Mouse (Mus musculus): ENCODE measurements around the gene Bmpr1a. TPM values are rescaled to one million over a fixed set of nuclear protein-coding genes. Genes with fewer than 3 reads are reported as not detected.

The Bmpr1a gene
- polyA plus RNA-seq, 1 experiment from 2014 or later = 31.6 TPM

DNA sequence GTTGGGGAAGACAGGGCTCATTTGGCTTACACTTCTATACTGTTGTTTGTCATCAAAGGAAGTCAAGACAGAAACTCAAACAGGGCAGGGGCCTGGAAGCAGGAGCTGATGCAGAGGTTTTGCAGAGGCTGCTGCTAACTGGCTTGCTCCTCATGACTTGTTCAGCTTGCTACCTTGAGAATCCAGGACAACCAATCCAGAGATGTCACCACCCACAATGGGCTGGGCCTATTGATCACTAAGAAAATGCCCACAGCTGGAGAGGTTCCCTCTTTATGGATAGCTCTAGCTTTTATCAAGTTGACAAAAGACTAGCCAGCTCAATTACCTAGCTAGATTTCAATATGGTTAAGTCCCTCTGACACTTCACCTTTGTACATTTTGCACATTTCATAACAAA, 31.6 kb downstream of the Bmpr1a start:
- Histone ChIP-seq H3K9me3 (no peaks in the 10 kb centered on the region), H3K27me3 (ENCODE audit: insufficient read depth, poor library complexity, severe bottlenecking) (no peaks in the 10 kb centered on the region), H3K27ac (no peak overlapping the region), H3K36me3 (no peaks in the 10 kb centered on the region), H3K4me3 (no peak overlapping the region), H3K4me1 (replicated peaks) (no peaks in the 10 kb centered on the region; the same call in 1 of the 2 replicates)
- DNase-seq (ENCODE audit: low spot score) = no peak

DNA sequence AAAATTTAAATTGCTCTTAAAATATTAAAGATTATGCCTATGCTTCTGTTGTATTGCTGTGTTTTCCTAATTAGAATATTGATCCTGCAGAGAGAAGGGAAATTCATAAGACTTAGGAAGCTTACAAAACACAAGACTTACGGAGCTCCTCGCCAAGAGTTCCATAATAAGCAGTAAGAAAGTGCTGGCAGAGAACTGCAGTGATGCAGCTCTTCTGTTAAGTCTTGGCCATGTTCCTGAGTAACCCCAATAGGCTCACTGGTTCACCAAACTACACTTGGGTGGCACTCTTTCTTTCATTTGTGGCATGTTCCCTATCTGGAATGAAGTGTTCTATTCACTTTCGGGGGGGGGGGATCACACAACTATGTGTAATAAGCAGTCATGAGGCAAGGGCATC, 36.9 kb downstream of the Bmpr1a start:
- H3K4me3 ChIP-seq = no peak overlapping the region
- H3K27me3 ChIP-seq (ENCODE audit: insufficient read depth, poor library complexity, severe bottlenecking) = no peaks in the 10 kb centered on the region
- H3K4me1 ChIP-seq (replicated peaks) = no peaks in the 10 kb centered on the region
- 74% methylated on average over 3 of the region's 3 CpGs for WGBS
- DNase-seq (ENCODE audit: low spot score) = no peak
- no peaks in the 10 kb centered on the region for H3K36me3 ChIP-seq
- no peak overlapping the region for H3K27ac ChIP-seq
- no peaks in the 10 kb centered on the region for H3K9me3 ChIP-seq

DNA sequence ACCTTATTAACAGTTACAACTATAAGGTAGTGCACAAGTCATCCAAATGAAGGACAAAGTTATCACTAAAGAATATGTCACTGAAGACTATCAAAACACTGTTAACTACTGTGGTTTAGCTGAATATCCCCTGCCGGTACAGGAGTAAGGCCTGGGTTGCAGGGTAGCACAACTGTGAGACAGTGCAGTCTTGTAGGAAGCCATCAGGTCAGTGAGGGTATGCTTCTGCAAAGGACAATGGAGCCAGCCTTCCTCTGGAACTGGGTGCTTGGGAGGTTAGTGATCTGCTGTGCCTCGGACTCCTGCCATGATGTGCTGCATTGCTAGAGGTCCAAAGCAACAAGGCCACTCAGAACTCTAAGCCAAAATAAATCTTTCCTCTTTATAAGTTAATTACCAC, 43.8 kb downstream of the Bmpr1a start:
- 89% methylated on average over 2 of the region's 2 CpGs for WGBS
- DNase-seq (ENCODE audit: low spot score) = no peak
- H3K36me3 ChIP-seq = peaks cover 53% of the 10 kb centered on the region

DNA sequence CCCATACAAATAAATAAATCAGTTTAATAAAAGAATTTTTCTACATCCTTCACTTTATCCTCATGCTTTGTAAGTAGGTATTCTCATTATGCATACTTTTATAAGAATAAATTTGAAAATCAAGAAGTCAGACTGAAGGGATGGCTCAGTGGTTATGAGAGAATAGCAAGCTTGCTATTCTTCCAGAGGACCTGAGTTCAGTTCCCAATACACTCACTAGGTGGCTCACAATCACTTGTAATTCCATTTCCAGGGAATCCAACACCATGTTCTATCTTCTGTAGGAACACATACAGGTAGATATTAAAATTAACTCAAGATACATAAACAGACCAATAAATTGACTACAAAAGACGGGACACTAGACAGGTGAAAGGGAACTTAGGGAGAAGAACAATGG, 44.3 kb downstream of the Bmpr1a start:
- DNase-seq (ENCODE audit: low spot score) = no peak
- H3K4me3 ChIP-seq = no peak overlapping the region
- peaks cover 9% of the 10 kb centered on the region for H3K4me1 ChIP-seq (replicated peaks)
- H3K27me3 ChIP-seq (ENCODE audit: insufficient read depth, poor library complexity, severe bottlenecking) = no peaks in the 10 kb centered on the region
- no peak overlapping the region for H3K27ac ChIP-seq
- H3K9me3 ChIP-seq = no peaks in the 10 kb centered on the region
- WGBS = 90% methylated on average over 1 of the region's 1 CpGs
- H3K36me3 ChIP-seq = peaks cover 53% of the 10 kb centered on the region

More for the DNA sequence above, 43.8 kb downstream of the Bmpr1a start:
- Histone ChIP-seq H3K4me3 (no peak overlapping the region), H3K9me3 (no peaks in the 10 kb centered on the region), H3K27ac (no peak overlapping the region), H3K4me1 (replicated peaks) (peaks cover 4% of the 10 kb centered on the region), H3K27me3 (ENCODE audit: insufficient read depth, poor library complexity, severe bottlenecking) (no peaks in the 10 kb centered on the region)

DNA sequence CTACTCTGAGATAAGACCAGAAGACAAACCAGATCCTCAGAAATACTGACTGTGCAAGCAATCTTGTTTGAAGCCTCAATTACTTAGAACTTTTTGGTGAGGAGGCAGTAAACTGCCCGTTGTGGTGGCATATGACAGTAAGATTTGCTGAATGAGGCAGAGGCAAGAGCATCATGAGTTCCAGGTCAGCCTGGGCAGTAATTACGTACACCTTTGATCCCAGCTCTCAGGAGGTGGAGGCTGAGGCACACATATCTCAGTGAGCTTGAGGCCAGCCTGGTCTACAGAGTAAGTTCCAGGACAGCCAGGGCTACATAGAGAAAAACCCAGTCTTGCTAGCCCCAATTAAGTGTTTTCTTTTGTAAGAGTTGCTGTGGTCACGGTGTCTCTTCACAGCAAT, 48.9 kb downstream of the Bmpr1a start:
- DNase-seq (ENCODE audit: low spot score) = no peak
- H3K4me1 ChIP-seq (replicated peaks) = peaks cover 34% of the 10 kb centered on the region
- H3K9me3 ChIP-seq = no peaks in the 10 kb centered on the region
- peak overlapping the region; percentile 70 for H3K27ac ChIP-seq
- peaks cover 48% of the 10 kb centered on the region for H3K36me3 ChIP-seq
- H3K4me3 ChIP-seq = no peak overlapping the region
- WGBS = 46% methylated on average over 3 of the region's 3 CpGs
- H3K27me3 ChIP-seq (ENCODE audit: insufficient read depth, poor library complexity, severe bottlenecking) = no peaks in the 10 kb centered on the region

DNA sequence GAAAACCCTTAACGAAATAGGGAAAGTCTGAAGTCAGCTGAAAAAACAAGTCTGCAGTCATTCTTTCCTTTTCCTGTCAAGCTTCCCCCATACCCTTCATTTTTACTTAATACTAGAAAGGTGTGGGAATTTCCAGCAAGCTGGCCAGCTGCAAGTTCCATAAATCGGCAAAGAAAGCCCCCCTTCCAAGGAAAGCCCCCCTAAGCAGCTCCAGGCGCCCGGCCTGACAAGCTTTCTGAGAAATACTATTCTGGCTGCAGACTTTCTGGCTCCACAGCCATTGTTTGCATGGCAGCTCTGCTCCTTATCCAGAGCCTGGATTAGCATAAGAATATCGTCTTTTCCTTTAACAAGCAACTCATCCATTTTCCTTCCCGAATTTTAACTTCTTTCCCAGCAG, 49.5 kb downstream of the Bmpr1a start:
- H3K4me1 ChIP-seq (replicated peaks) = peaks cover 34% of the 10 kb centered on the region
- 24% methylated on average over 6 of the region's 6 CpGs for WGBS
- H3K36me3 ChIP-seq = peaks cover 48% of the 10 kb centered on the region
- DNase-seq (ENCODE audit: low spot score) = peak; percentile 45
- no peak overlapping the region for H3K4me3 ChIP-seq
- H3K27me3 ChIP-seq (ENCODE audit: insufficient read depth, poor library complexity, severe bottlenecking) = no peaks in the 10 kb centered on the region
- peak overlapping the region; percentile 70 for H3K27ac ChIP-seq
- H3K9me3 ChIP-seq = no peaks in the 10 kb centered on the region

DNA sequence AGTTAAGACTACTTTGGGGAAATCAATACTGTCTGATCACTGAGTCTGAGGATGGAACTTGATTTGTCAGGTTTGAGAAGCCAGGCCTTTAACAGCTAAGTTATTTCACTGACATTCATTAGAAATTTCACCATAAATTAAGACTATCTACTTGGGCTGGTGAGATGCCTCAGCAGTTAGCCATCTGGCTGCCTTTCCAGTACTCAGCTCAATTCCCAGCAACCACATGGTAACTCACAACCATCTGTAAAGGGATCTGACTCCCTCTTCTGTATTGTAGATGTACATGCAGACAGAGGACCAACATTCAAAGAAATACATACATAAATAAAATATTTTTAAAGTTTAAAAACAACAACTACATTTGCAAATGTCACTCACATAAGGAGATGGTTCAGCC, 51.3 kb downstream of the Bmpr1a start:
- Histone ChIP-seq H3K27ac (0 out of 2 replicates have a peak overlapping the region, but pooled peaks have one; percentile 16), H3K4me3 (no peak overlapping the region), H3K9me3 (no peaks in the 10 kb centered on the region), H3K4me1 (replicated peaks) (peaks cover 34% of the 10 kb centered on the region), H3K36me3 (peaks cover 50% of the 10 kb centered on the region), H3K27me3 (ENCODE audit: insufficient read depth, poor library complexity, severe bottlenecking) (no peaks in the 10 kb centered on the region)
- no peak for DNase-seq (ENCODE audit: low spot score)

DNA sequence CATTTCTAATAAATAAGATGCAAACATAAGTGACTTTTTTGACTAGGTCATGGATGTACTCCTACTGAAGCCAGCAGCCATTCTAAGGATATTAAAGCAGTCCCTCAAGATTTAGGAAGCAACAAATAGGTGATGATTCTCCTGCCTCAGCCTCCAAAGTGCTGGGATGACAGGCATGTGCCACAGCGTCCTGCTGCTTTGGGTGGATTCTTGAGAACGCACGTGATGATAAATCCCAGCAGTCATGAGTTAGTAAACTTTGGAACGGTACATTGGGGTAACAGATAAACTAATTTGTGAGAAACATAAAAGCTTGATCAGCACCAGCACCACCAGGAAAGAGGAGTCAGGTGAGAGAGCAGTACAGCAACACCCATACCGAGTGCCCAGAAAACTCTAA, 52.7 kb downstream of the Bmpr1a start:
- WGBS = 94% methylated on average over 5 of the region's 5 CpGs
- H3K36me3 ChIP-seq = peaks cover 48% of the 10 kb centered on the region
- DNase-seq (ENCODE audit: low spot score) = no peak
- H3K9me3 ChIP-seq = no peaks in the 10 kb centered on the region
- no peak overlapping the region for H3K4me3 ChIP-seq
- H3K4me1 ChIP-seq (replicated peaks) = peaks cover 34% of the 10 kb centered on the region
- no peak overlapping the region for H3K27ac ChIP-seq
- H3K27me3 ChIP-seq (ENCODE audit: insufficient read depth, poor library complexity, severe bottlenecking) = no peaks in the 10 kb centered on the region

DNA sequence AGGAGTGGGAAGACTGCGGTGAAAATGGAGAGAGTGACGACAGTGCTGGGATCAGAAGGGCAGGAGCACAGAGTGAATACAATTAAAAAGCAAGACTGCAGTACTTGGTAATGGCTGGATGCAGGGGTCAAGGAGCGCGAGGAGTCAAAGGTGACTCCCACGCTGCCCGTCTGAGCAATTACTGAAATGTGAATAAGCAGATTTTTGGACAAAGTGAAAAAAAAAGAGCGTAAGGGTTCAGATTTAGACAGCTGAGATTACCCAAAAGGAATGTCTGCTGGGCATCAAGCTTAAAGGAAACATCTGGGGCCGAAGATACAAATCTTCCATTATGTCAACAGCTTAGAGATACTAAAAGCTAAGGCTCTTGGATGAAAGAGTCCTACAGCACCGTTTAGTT, 53.3 kb downstream of the Bmpr1a start:
- Histone ChIP-seq H3K4me3 (no peak overlapping the region), H3K36me3 (peaks cover 42% of the 10 kb centered on the region), H3K9me3 (no peaks in the 10 kb centered on the region), H3K27ac (0 out of 2 replicates have a peak overlapping the region, but pooled peaks have one; percentile 1), H3K27me3 (ENCODE audit: insufficient read depth, poor library complexity, severe bottlenecking) (no peaks in the 10 kb centered on the region), H3K4me1 (replicated peaks) (peaks cover 33% of the 10 kb centered on the region)
- DNase-seq (ENCODE audit: low spot score) = peak; percentile 45
- 38% methylated on average over 9 of the region's 9 CpGs for WGBS

DNA sequence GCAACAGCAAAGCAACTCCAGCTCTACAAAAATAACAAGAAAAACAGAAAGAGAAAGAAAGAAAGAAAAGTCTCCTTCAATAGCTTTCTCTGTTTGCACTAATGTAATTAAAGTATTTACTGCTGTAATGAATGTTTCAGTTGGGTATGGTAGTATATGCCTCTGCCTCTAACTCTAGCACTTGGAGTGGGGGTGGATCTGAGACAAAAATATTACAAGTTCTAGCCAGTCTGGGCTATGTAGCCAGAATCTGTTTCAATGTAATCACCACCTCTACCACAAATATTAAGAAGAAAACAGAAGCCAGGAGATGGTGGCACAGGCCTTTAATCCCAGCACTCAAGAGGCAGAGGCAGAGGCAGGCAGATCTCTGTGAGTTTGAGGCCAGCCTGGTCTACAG, 54.7 kb downstream of the Bmpr1a start:
- H3K4me3 ChIP-seq = no peak overlapping the region
- H3K36me3 ChIP-seq = peaks cover 50% of the 10 kb centered on the region
- no peak overlapping the region for H3K27ac ChIP-seq
- no peaks in the 10 kb centered on the region for H3K9me3 ChIP-seq
- DNase-seq (ENCODE audit: low spot score) = no peak
- peaks cover 24% of the 10 kb centered on the region for H3K4me1 ChIP-seq (replicated peaks)
- H3K27me3 ChIP-seq (ENCODE audit: insufficient read depth, poor library complexity, severe bottlenecking) = no peaks in the 10 kb centered on the region

DNA sequence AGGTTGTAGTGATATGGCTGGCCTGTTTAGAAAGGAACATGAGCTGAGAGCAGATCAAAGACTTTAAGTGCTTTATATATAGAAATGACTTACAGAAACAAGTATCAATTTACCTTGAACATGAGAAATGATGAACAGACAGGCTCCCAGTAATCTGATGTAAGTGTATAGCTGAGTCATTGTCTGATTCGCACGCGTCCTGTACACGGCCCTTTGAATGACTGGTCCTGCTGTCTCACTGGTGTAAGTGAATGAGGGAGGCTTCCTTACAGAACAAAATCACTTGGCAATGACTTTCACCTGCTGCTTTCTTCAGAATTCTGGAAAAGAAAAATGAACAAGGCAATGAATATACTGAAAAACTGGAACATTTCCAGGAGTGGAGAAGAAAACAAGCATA, 55.5 kb downstream of the Bmpr1a start:
- Histone ChIP-seq H3K4me3 (no peak overlapping the region), H3K36me3 (peaks cover 57% of the 10 kb centered on the region), H3K9me3 (no peaks in the 10 kb centered on the region), H3K27me3 (ENCODE audit: insufficient read depth, poor library complexity, severe bottlenecking) (no peaks in the 10 kb centered on the region), H3K27ac (no peak overlapping the region), H3K4me1 (replicated peaks) (peaks cover 17% of the 10 kb centered on the region)
- no peak for DNase-seq (ENCODE audit: low spot score)
- 94% methylated on average over 4 of the region's 4 CpGs for WGBS

DNA sequence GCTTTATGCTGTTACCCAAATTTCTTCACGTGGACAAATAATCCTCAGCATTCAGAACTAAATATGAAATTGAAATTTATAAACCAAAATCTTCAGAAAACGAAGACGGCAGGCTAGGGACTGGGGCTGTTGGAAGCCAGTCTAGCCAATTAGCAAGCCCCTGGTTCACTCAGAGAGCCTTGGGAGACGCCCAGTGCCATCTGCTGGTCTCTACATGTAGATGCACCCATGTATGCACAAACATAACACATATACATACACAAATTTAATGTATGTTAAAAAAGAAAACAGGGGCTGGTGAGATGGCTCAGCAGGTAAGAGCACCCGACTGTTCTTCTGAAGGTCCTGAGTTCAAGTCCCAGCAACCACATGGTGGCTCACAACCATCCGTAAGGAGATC, 56.5 kb downstream of the Bmpr1a start:
- WGBS = 93% methylated on average over 6 of the region's 6 CpGs
- Histone ChIP-seq H3K36me3 (peaks cover 67% of the 10 kb centered on the region), H3K9me3 (no peaks in the 10 kb centered on the region), H3K4me1 (replicated peaks) (peaks cover 17% of the 10 kb centered on the region), H3K27ac (no peak overlapping the region), H3K4me3 (no peak overlapping the region), H3K27me3 (ENCODE audit: insufficient read depth, poor library complexity, severe bottlenecking) (no peaks in the 10 kb centered on the region)
- DNase-seq (ENCODE audit: low spot score) = no peak

DNA sequence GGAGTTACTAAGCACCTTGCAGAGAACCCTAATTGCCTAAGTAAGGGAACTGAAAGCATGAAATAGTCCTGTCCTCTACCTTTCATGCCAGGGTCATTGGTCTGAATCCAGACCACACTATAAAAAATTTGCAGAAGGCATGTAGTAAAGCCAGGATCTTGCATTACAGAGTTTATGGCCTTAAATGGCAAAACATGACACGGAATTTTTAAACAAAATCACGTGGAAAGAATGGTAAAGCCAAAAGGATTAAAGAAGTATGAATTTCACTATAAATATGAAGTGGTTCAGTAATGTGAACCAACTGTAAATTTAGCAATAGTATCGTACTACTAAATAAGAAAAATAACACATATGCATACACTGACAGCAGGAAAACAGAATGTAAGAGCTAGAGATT, 57.8 kb downstream of the Bmpr1a start:
- 94% methylated on average over 3 of the region's 3 CpGs for WGBS
- no peak for DNase-seq (ENCODE audit: low spot score)
- Histone ChIP-seq H3K4me1 (replicated peaks) (peaks cover 14% of the 10 kb centered on the region), H3K27ac (no peak overlapping the region), H3K36me3 (peaks cover 75% of the 10 kb centered on the region), H3K9me3 (no peaks in the 10 kb centered on the region), H3K27me3 (ENCODE audit: insufficient read depth, poor library complexity, severe bottlenecking) (no peaks in the 10 kb centered on the region), H3K4me3 (no peak overlapping the region)

DNA sequence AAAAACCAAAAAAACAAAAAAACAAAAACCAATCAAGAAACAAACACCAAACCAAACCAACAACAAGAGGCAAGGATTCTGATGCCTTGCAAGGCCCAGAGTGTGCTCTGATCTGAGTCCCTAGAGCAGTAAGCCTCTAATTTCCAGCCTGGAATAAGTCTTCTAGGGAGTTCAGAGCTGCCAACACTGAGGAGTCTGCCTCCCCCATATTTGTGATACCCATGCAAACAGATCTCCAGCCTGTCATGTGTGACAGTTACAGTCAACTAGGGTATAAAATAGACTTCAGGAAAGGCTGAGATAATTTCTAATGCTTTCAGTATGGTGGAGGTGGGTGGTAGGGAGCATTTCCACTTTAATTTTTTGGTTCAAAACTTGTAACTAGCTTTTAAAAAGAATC, 58.2 kb downstream of the Bmpr1a start:
- Histone ChIP-seq H3K27ac (no peak overlapping the region), H3K9me3 (no peaks in the 10 kb centered on the region), H3K27me3 (ENCODE audit: insufficient read depth, poor library complexity, severe bottlenecking) (no peaks in the 10 kb centered on the region), H3K36me3 (peaks cover 79% of the 10 kb centered on the region), H3K4me3 (no peak overlapping the region), H3K4me1 (replicated peaks) (peaks cover 10% of the 10 kb centered on the region)
- DNase-seq (ENCODE audit: low spot score) = no peak

Measured in hindbrain, embryonic 10.5 days (tissue).